Mouse (Mus musculus): ENCODE data around the gene Kcnc1. TPM values are rescaled to one million over a fixed set of nuclear protein-coding genes. Genes with fewer than 3 reads are reported as not detected.

Kcnc1 gene
- 0.18 TPM in 2 replicates for polyA plus RNA-seq (2015; fragmentation: Nextera tagmentation; extraction: Ambion mirVana)

DNA sequence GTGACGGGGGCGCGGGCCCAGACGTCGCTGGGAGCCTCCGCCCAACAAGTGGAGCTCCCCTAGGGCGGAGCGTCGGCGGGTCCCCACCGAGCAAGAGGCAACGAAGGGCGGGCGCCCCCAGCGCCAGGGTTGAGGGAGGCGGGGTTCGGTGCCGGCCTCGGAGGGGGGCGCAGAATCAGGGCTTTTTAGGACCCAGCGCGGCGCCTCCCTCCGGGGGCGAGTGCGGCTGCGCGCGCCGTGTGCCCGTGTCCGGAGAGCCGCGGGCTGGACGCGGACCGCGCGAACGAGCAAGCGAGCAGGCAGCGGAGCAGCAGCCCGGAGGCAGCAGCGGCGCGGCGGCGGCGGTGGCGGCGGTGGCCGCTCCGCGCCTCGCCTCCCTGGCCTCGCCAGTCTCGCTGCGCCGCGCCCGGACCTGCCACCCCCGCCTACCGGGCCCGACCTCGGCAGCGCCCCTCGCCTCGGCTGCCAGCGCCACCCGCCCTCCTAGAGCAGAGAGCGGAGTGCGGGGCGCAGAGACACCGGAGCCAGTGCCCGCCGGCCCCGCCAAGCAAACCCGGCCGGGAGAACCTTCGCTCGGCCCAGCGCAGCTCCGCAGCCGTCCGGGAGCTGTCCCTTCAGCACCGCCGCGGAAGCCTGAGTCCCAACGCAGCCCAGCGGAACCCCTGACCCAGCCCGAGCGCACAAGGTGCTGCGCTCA lies at the start of gene Kcnc1:
Gene Kcnc1 (plus strand): TSS at position 267 of the 697 bp plus-strand sequence.
- ATAC-seq (ENCODE audit: low FRiP score, low TSS enrichment) (peak; percentile 80), DNase-seq (ENCODE audit: low spot score) (peak; percentile 88)
- Histone ChIP-seq H3K4me2 (replicated peaks; ENCODE audit: low read depth) (peak within 1 kb of the TSS; percentile 64), H3K36me3 (ENCODE audit: control insufficient read depth, insufficient read depth, low read length) (no peaks in the 10 kb centered on the region), H3K27me3 (ENCODE audit: control insufficient read depth, insufficient read depth, low read length) (peaks cover 33% of the 10 kb centered on the region), H3K4me3 (ENCODE audit: low read depth, low read length) (peak within 1 kb of the TSS; percentile 36), H3K9me3 (ENCODE audit: control insufficient read depth, low read length) (no peaks in the 10 kb centered on the region), H3K27ac (replicated peaks) (no peak within 1 kb of the TSS), H3K9ac (ENCODE audit: low read length) (no peak within 1 kb of the TSS), H3K4me1 (replicated peaks; ENCODE audit: control insufficient read depth, insufficient read depth) (no peaks in the 10 kb centered on the region)
- WGBS, result under 1% methylated on average over 45 of the region's 93 CpGs
- TF ChIP-seq EP300 (optimal IDR thresholded peaks at IDR 0.05) (no peak), CTCF (IDR thresholded peaks at IDR 0.05; ENCODE audit: low read depth) (0 out of 2 replicates have a peak, but pooled peaks have one; percentile 7)

DNA sequence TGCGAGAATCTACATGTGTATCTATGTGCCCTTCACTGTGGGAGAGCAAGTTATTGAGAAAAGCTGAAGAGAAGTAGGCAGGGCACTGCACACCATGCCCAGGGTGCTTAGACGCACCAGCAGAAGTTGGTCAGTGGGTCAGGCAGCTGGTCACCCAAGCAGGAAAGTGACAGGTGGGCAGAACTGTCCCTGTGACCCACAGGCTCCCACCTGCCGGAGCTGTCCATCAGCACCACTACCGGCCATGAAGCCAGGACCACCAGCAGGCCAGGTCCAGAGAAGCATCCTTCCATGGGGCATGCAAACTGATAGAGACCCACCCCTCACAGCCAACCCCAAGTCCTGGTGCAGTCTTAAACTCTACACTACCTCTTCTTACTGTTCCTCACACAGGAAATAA lies 48.6 kb upstream of the Kcnc1 start:
- Histone ChIP-seq H3K27ac (replicated peaks) (no peak overlapping the region), H3K9me3 (ENCODE audit: control insufficient read depth, low read length) (no peaks in the 10 kb centered on the region), H3K27me3 (ENCODE audit: control insufficient read depth, insufficient read depth, low read length) (no peaks in the 10 kb centered on the region), H3K4me3 (ENCODE audit: low read depth, low read length) (no peak overlapping the region), H3K36me3 (ENCODE audit: control insufficient read depth, insufficient read depth, low read length) (no peaks in the 10 kb centered on the region), H3K4me1 (replicated peaks; ENCODE audit: control insufficient read depth, insufficient read depth) (no peaks in the 10 kb centered on the region), H3K9ac (ENCODE audit: low read length) (no peak overlapping the region), H3K4me2 (replicated peaks; ENCODE audit: low read depth) (no peak overlapping the region)
- WGBS, result 48% methylated on average over 4 of the region's 4 CpGs
- ATAC-seq (ENCODE audit: low FRiP score, low TSS enrichment) (no peak), DNase-seq (ENCODE audit: low spot score) (no peak)
- TF ChIP-seq EP300 (optimal IDR thresholded peaks at IDR 0.05), result no peak
- TF ChIP-seq CTCF (IDR thresholded peaks at IDR 0.05; ENCODE audit: low read depth), result no peak

- 6% methylated on average over 32 of the region's 36 CpGs for WGBS
- no peak for TF ChIP-seq CTCF (IDR thresholded peaks at IDR 0.05; ENCODE audit: low read depth)
- TF ChIP-seq EP300 (optimal IDR thresholded peaks at IDR 0.05), result no peak
- ATAC-seq (ENCODE audit: low FRiP score, low TSS enrichment) (no peak), DNase-seq (ENCODE audit: low spot score) (no peak)
- Histone ChIP-seq H3K9me3 (ENCODE audit: control insufficient read depth, low read length) (no peaks in the 10 kb centered on the region), H3K4me3 (ENCODE audit: low read depth, low read length) (no peak overlapping the region), H3K27ac (replicated peaks) (no peak overlapping the region), H3K36me3 (ENCODE audit: control insufficient read depth, insufficient read depth, low read length) (no peaks in the 10 kb centered on the region), H3K4me1 (replicated peaks; ENCODE audit: control insufficient read depth, insufficient read depth) (no peaks in the 10 kb centered on the region), H3K27me3 (ENCODE audit: control insufficient read depth, insufficient read depth, low read length) (no peaks in the 10 kb centered on the region), H3K4me2 (replicated peaks; ENCODE audit: low read depth) (no peak overlapping the region), H3K9ac (ENCODE audit: low read length) (no peak overlapping the region)
Measured at GRCm38 (mm10) chr7:46348813-46349212, 47.5 kb upstream of the Kcnc1 start.

- Histone ChIP-seq H3K4me3 (ENCODE audit: low read depth, low read length) (no peak overlapping the region), H3K9me3 (ENCODE audit: control insufficient read depth, low read length) (no peaks in the 10 kb centered on the region), H3K36me3 (ENCODE audit: control insufficient read depth, insufficient read depth, low read length) (no peaks in the 10 kb centered on the region), H3K27me3 (ENCODE audit: control insufficient read depth, insufficient read depth, low read length) (no peaks in the 10 kb centered on the region), H3K4me2 (replicated peaks; ENCODE audit: low read depth) (no peak overlapping the region), H3K27ac (replicated peaks) (no peak overlapping the region), H3K9ac (ENCODE audit: low read length) (no peak overlapping the region), H3K4me1 (replicated peaks; ENCODE audit: control insufficient read depth, insufficient read depth) (no peaks in the 10 kb centered on the region)
- no peak for TF ChIP-seq CTCF (IDR thresholded peaks at IDR 0.05; ENCODE audit: low read depth)
- no peak for TF ChIP-seq EP300 (optimal IDR thresholded peaks at IDR 0.05)
- 43% methylated on average over 9 of the region's 9 CpGs for WGBS
- ATAC-seq (ENCODE audit: low FRiP score, low TSS enrichment) (no peak), DNase-seq (ENCODE audit: low spot score) (no peak)
Measured at GRCm38 (mm10) chr7:46350119-46350702, 46.1 kb upstream of the Kcnc1 start.

GRCm38 (mm10) chr7:46352748-46353147 lies 43.5 kb upstream of the Kcnc1 start:
- Histone ChIP-seq H3K36me3 (ENCODE audit: control insufficient read depth, insufficient read depth, low read length) (no peaks in the 10 kb centered on the region), H3K4me2 (replicated peaks; ENCODE audit: low read depth) (no peak overlapping the region), H3K4me3 (ENCODE audit: low read depth, low read length) (no peak overlapping the region), H3K27ac (replicated peaks) (peak overlapping the region; percentile 45; the same call in 1 of the 2 replicates), H3K27me3 (ENCODE audit: control insufficient read depth, insufficient read depth, low read length) (no peaks in the 10 kb centered on the region), H3K9me3 (ENCODE audit: control insufficient read depth, low read length) (no peaks in the 10 kb centered on the region), H3K9ac (ENCODE audit: low read length) (no peak overlapping the region), H3K4me1 (replicated peaks; ENCODE audit: control insufficient read depth, insufficient read depth) (no peaks in the 10 kb centered on the region)
- WGBS, result 36% methylated on average over 2 of the region's 2 CpGs
- DNase-seq (ENCODE audit: low spot score), result no peak
- 0 out of 2 replicates have a peak, but pooled peaks have one; percentile 25 for ATAC-seq (ENCODE audit: low FRiP score, low TSS enrichment)
- TF ChIP-seq CTCF (IDR thresholded peaks at IDR 0.05; ENCODE audit: low read depth) (no peak), EP300 (optimal IDR thresholded peaks at IDR 0.05) (no peak)

GRCm38 (mm10) chr7:46353216-46353615 lies 43.1 kb upstream of the Kcnc1 start:
- H3K4me3 ChIP-seq (ENCODE audit: low read depth, low read length), result no peak overlapping the region
- TF ChIP-seq CTCF (IDR thresholded peaks at IDR 0.05; ENCODE audit: low read depth), result no peak
- H3K27ac ChIP-seq (replicated peaks), result 0 out of 2 replicates have a peak overlapping the region, but pooled peaks have one; percentile 45
- WGBS, result 38% methylated on average over 8 of the region's 8 CpGs
- no peaks in the 10 kb centered on the region for H3K36me3 ChIP-seq (ENCODE audit: control insufficient read depth, insufficient read depth, low read length)
- ATAC-seq (ENCODE audit: low FRiP score, low TSS enrichment) (peak; percentile 66), DNase-seq (ENCODE audit: low spot score) (no peak)
- H3K27me3 ChIP-seq (ENCODE audit: control insufficient read depth, insufficient read depth, low read length), result no peaks in the 10 kb centered on the region
- H3K9ac ChIP-seq (ENCODE audit: low read length), result no peak overlapping the region
- no peaks in the 10 kb centered on the region for H3K4me1 ChIP-seq (replicated peaks; ENCODE audit: control insufficient read depth, insufficient read depth)
- H3K9me3 ChIP-seq (ENCODE audit: control insufficient read depth, low read length), result no peaks in the 10 kb centered on the region
- no peak overlapping the region for H3K4me2 ChIP-seq (replicated peaks; ENCODE audit: low read depth)
